Mouse (Mus musculus) megakaryocyte, embryonic 14.5 days (primary cell): ENCODE data around the gene Uqcc1.

Experiments
- FLI1 ChIP-seq: IDR thresholded peaks from 2 replicates; pipeline ENCODE4 v1.6.1; 2012; ENCODE audit warnings: low read length, inconsistent platforms, mixed read lengths
- GATA1 ChIP-seq: IDR thresholded peaks from 3 replicates; pipeline ENCODE4 v1.6.1; 2012; ENCODE audit warnings: mixed read lengths, low read length, inconsistent platforms, borderline replicate concordance

DNA sequence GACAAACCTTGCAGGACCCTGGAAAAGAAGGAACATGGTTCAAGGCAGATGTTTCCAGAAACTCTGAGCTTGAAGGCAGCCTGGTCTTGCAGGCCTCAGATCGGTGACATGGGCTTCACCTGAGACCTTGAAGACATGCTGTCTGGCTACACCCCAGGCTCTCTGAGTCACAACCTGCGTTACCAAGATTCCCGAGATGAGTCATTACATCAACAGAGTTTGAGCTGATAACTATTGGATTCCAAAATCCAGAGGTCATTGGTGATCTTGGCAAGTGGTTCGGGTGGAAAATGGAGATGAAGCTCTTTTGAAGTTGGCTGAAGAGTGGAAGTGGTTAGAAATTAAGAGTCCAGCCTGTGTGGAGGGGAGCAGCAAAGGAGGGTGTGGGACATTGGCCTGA, 120.5 kb downstream of the Uqcc1 start:
- TF ChIP-seq GATA1 (no peak), FLI1 (no peak)
